Mouse (Mus musculus): ENCODE measurements around the gene Tcea3.

DNA sequence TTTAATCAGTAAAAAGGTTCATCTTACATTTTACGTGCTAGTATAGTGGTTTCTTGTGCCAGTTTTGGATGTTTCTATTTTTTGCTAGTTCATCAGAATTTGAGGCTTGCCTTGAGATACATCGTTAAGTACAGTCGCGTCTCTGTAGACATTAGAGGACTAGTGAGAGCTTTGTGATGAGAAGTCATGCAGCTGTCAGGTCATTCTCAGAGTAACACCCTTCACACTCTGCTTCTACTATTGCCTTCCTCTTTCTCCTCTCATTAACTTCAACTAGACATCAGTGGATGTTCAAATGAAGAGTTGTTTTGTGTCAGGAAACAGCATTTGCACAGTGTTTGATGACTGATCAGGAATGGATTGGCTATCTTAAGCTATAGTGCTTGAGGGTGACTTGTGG is 65.1 kb downstream of the Tcea3 start:
- no peak for TF ChIP-seq CTCF (IDR thresholded peaks at IDR 0.05; ENCODE audit: low read depth)
- TF ChIP-seq EP300 (optimal IDR thresholded peaks at IDR 0.05) = no peak
